Mouse (Mus musculus) activated CD4-positive, CD25-positive, alpha-beta regulatory T cell, adult 9 weeks (primary cell): Measurements from ENCODE around the gene Filip1. TPM values are rescaled to one million over a fixed set of nuclear protein-coding genes. Genes with fewer than 3 reads are reported as not detected.

Source experiments
- polyA plus RNA-seq: library from polyadenylated mRNA; unstranded; fragments of 100-300 nt; shearing (Covaris generic); gene quantifications from one replicate; pipeline ENCODE4 v1.2.1, GENCODE M21; 2017

Gene Filip1
- 0.87 TPM for polyA plus RNA-seq

GRCm38 (mm10) chr9:80012751-80013150 lies at the start of gene Filip1:
Gene Filip1 (minus strand): TSS chr9:80012851.

GRCm38 (mm10) chr9:79792841-79793835 lies 219.5 kb downstream of the Filip1 start, which contains the start of gene Tmem30a:
Gene Tmem30a (minus strand): TSS chr9:79793507.

Other genes starting within 250 kb of the Filip1 start
- gene Tmem30a, start 219.3 kb downstream of the Filip1 start, polyA plus RNA-seq, result 65.7 TPM
- gene Senp6, start 54.1 kb upstream of the Filip1 start, polyA plus RNA-seq, result 33.7 TPM
- 11.6 TPM for gene Myo6, start 152.2 kb upstream of the Filip1 start, polyA plus RNA-seq